Mouse (Mus musculus) brain, embryonic 14.5 days (tissue): ENCODE results near the gene Grin2a.

Source experiments
- CTCF ChIP-seq: fragments of 200-500 bp; IDR thresholded peaks from 2 replicates; pipeline ENCODE4 v1.5.1; 2012; ENCODE audit warnings: inconsistent platforms, mild to moderate bottlenecking, moderate library complexity, borderline replicate concordance; ENCODE audit not compliant: insufficient read depth, insufficient read length; ENCODE audit errors: extremely low read depth
- POLR2A ChIP-seq: fragments of 200-500 bp; IDR thresholded peaks from 2 replicates; pipeline ENCODE4 v1.6.1; 2012; ENCODE audit warnings: mild to moderate bottlenecking, inconsistent platforms, borderline replicate concordance; ENCODE audit not compliant: poor library complexity, insufficient read depth, insufficient read length, severe bottlenecking; ENCODE audit errors: extremely low read depth

DNA sequence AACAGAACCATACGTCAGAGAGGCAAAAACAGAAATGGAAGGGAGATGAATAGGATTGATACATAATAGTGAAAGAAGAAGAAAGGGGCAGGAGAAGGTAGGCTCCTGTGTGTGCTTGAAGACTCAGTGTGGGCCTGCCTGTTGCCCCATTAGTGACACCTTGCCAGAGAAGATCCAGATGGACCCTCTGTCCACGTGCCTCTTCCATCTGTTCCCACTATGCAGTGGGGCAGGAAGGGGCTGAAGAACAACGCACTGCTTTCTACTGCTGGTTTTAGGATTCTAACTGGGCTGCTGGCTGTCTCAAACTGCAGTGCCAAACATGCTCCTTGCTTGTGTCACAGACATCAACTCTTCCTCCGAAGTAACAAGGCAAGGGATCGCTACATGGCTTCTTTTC lies 391.4 kb downstream of the Grin2a start:
- TF ChIP-seq CTCF (no peak), POLR2A (no peak)
